Mouse (Mus musculus): ENCODE data around the gene Zfp445. TPM values are rescaled to one million over a fixed set of nuclear protein-coding genes. Genes with fewer than 3 reads are reported as not detected.

Gene Zfp445
- polyA plus RNA-seq, 1 experiment from 2014 or later, result 66.1 TPM

DNA sequence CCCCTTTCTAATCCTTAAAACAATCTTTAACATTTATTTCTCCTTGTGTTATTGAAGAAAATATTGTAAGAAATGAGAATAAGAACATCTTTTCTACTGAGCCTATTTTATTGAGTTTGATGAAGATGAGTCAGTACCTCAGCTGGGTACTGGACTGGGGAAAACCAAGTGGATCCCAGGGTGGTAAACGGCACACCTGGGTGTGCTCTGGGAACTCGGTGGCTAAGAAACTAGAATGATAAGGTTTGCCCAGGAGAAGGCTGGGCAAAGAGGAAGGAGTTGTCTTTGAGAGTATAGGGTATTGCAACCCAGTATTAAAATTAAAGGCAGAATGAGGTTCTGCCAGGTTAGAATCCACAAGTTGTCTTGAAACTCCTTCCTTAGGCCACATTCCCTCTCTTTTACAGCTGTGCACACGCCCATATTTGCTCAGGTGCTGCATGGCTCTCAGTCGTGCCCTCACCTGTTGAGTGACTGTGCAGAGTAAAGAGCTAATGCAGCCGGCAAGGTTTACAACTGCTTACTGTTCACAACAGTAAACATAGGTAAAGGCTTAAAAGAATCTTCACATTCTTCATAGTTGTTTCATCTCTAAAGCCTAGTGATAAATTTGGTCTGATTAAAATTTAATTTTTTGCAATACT is 42.3 kb downstream of the Zfp445 start:
- 85% methylated on average over 5 of the region's 5 CpGs for WGBS
- DNase-seq (ENCODE audit: low spot score), result no peak
- Histone ChIP-seq H3K36me3 (peaks cover 43% of the 10 kb centered on the region), H3K27me3 (ENCODE audit: insufficient read depth, poor library complexity, severe bottlenecking) (no peaks in the 10 kb centered on the region), H3K4me1 (replicated peaks) (no peaks in the 10 kb centered on the region), H3K9me3 (no peaks in the 10 kb centered on the region), H3K4me3 (no peak overlapping the region), H3K27ac (no peak overlapping the region)

DNA sequence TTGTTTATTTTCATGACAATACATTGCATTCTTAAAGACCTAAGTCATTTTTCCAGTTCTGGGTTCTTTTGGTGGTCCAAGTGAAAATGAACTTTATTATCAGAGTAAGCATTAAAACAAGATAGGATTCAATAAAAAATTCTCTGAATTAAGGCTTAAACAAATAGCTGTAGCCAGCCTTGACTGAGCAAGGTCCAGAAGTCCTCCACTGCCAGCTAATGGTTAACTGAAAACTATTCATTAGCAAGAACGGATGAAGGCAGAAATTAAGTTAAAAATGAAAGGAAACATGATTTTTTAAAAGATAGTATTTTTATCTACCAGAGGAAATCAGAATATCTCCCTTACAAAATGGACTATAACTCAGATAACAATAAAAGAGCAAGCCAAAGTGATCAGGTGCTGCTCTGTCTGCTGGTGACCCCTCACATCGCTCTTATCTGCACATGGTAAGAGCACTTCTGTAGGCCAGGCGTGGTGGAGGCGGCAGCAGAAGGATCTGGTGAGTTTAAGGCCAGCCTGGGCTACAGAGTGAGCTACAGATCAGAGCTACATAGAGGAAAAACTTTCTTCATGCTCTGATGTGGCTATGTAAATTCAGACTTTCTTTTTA is 50.5 kb downstream of the Zfp445 start:
- Histone ChIP-seq H3K9me3 (no peaks in the 10 kb centered on the region), H3K4me1 (replicated peaks) (no peaks in the 10 kb centered on the region), H3K27me3 (ENCODE audit: insufficient read depth, poor library complexity, severe bottlenecking) (no peaks in the 10 kb centered on the region), H3K4me3 (no peak overlapping the region), H3K36me3 (peaks cover 14% of the 10 kb centered on the region; the same call in 1 of the 2 replicates), H3K27ac (no peak overlapping the region)
- DNase-seq (ENCODE audit: low spot score), result no peak
- 88% methylated on average over 4 of the region's 4 CpGs for WGBS

DNA sequence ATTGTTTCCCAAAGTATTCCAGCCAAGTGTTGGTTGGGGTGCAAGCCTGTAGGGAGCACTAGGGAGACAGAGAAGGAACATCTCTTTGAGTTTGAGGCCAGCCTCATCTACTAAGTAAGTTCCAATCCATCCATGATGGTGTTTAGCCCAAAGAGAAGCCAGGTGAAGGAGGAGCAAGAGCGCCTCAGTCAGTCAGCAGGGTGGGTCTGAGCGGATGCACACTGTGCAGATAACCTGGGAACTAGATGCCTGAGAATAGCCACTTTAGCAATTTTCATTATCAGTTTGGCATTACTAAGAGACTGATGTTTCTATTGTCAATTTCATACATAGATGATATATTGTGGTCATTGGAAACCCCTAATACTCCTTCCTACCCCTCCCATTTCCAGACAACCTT is 51.0 kb downstream of the Zfp445 start:
- WGBS, result 98% methylated on average over 2 of the region's 2 CpGs
- H3K36me3 ChIP-seq, result 0 out of 2 replicates have a peak, but pooled peaks cover 11% of the 10 kb centered on the region
- no peaks in the 10 kb centered on the region for H3K9me3 ChIP-seq

DNA sequence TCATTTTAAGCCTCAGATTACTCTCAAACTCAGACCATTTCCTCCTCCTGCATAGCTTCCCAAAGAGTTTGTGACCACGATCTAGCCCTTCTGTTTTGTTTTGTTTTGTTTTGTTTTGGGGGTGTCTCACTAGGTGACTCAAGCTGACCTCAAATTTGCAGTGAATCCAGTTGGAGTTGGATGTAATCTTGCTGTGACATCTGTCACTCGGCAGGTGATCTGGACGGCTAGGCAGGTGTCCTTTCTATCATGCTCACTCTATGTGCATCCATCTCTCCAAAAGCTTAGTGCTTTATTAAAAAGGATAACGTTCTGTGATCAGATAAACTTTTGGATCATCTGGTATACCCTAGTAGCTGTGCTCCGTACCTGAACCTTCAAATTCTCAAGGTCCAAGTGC is 53.4 kb downstream of the Zfp445 start:
- no peak overlapping the region for H3K27ac ChIP-seq
- WGBS, result 88% methylated on average over 5 of the region's 5 CpGs

More for the DNA sequence above, 51.0 kb downstream of the Zfp445 start:
- no peak for DNase-seq (ENCODE audit: low spot score)
- Histone ChIP-seq H3K27me3 (ENCODE audit: insufficient read depth, poor library complexity, severe bottlenecking) (no peaks in the 10 kb centered on the region), H3K4me3 (no peak overlapping the region), H3K4me1 (replicated peaks) (no peaks in the 10 kb centered on the region), H3K27ac (no peak overlapping the region)

DNA sequence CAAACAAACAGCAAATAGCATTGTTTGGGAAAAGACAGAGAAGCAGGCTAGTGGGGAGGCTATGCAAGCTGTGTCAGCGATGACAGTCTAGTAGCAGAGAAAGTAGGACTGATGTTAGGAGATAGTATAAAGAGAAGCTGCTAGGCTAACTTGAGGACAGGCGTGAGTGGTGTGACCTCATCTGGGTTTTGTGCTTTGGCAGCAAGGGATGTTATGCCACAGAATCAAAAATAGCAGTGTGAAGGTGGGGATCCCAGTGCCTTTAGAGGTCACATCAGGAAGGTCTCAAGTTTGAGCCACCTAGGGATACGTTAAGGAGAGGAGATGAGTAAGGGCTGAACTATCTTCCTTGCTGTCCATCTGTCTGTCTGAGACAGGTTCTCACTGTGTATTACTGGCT is 55.6 kb downstream of the Zfp445 start:
- H3K4me1 ChIP-seq (replicated peaks), result peaks cover 11% of the 10 kb centered on the region
- H3K27ac ChIP-seq, result no peak overlapping the region
- 0 out of 2 replicates have a peak, but pooled peaks cover 8% of the 10 kb centered on the region for H3K36me3 ChIP-seq
- H3K9me3 ChIP-seq, result no peaks in the 10 kb centered on the region
- DNase-seq (ENCODE audit: low spot score), result no peak
- 88% methylated on average over 3 of the region's 3 CpGs for WGBS
- no peak overlapping the region for H3K4me3 ChIP-seq
- H3K27me3 ChIP-seq (ENCODE audit: insufficient read depth, poor library complexity, severe bottlenecking), result no peaks in the 10 kb centered on the region

More for the DNA sequence above, 53.4 kb downstream of the Zfp445 start:
- Histone ChIP-seq H3K36me3 (0 out of 2 replicates have a peak, but pooled peaks cover 11% of the 10 kb centered on the region), H3K9me3 (no peaks in the 10 kb centered on the region), H3K27me3 (ENCODE audit: insufficient read depth, poor library complexity, severe bottlenecking) (no peaks in the 10 kb centered on the region), H3K4me3 (no peak overlapping the region), H3K4me1 (replicated peaks) (no peaks in the 10 kb centered on the region)
- DNase-seq (ENCODE audit: low spot score), result no peak

DNA sequence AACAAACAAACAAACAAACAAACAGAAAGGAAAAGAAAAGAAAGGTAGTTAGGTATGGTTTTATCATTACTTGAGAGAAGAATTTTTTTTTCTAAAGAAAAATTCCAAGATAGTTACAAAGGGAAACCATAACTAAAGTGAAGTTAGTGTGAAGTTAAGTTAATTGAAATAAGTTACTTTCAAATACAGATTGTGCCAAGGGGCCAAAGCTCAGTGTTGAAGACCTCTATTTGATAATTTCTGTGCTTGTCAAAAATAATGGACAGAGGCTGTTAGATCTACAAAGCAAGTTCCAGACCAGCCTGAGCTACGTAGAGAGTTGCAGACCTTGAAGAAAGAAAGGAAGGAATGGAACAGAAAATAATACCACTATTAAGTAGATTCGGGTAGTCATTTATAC is 58.6 kb downstream of the Zfp445 start:
- H3K27me3 ChIP-seq (ENCODE audit: insufficient read depth, poor library complexity, severe bottlenecking), result no peaks in the 10 kb centered on the region
- no peak for DNase-seq (ENCODE audit: low spot score)
- 0 out of 2 replicates have a peak, but pooled peaks cover 5% of the 10 kb centered on the region for H3K36me3 ChIP-seq
- WGBS, result 90% methylated on average over 2 of the region's 2 CpGs
- H3K4me3 ChIP-seq, result no peak overlapping the region
- no peak overlapping the region for H3K27ac ChIP-seq
- H3K9me3 ChIP-seq, result no peaks in the 10 kb centered on the region
- H3K4me1 ChIP-seq (replicated peaks), result peaks cover 17% of the 10 kb centered on the region

DNA sequence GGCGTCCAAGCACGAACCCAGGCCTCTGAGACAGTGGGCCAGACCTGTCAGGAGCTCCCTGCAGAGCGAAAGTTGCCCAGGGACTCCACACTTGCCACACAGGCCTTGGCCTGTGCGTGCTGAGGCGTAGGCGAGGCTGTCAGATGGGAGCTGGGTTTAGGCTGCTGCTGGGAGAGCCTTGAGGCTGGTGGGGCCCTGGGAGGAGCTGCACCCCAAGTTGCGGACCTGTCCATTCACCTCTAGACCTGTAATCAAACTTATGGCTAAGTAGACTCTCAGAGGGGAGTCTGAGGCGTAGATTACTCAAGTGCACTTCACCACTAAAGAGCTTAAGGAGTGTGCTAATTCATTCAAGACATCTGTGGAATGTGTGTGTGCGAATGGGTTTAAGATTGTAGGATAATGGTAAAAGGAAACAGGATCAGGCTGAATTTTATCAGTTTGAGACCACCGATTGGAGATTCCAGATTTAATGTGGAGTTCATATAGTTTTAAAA is 59.9 kb downstream of the Zfp445 start:
- 18% methylated on average over 10 of the region's 10 CpGs for WGBS
- DNase-seq (ENCODE audit: low spot score), result no peak
- peak overlapping the region; percentile 90 for H3K27ac ChIP-seq

DNA sequence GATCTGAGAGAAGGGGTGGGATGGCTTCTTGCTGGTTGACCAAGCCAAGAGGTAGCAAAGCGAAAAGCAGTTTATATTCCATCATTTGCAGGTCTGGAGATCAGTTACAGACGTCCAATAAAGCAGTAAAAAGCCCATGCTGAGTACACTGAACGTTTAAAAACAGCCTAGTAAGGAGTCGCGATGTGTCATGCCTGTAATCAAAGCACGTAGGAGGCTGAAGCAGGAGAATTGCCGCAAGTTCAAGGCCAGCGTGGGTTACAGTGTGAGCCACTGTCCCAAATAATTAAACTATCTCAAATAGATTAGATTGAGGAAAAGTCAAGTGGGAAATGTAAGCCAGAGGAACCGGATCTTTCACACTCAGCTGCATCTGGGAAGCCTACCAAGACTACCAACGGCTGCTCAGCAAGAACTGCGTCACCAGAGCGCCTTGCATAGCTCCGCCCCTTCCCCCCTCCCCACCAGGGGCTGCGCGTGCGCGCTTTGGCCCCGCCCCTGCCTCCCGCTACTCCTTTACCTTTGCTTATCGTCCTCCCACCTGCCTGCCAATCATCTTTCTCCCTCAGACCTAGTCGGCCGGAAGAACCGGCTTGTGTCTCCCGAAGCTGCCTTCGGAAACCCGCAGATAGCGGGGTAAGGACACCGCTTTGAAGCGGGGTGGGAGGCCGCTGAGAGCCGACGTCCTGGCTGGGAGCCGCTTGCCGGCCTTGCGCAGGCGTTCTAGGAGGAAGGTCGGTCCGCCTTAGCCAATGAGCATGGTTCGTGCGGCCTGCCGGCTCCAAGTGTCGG is 60.6 kb downstream of the Zfp445 start, which contains the start of gene Tcaim:
Gene Tcaim, plus strand, starts transcription at position 487 of the 792 bp plus-strand sequence.
- H3K27me3 ChIP-seq (ENCODE audit: insufficient read depth, poor library complexity, severe bottlenecking), result no peaks in the 10 kb centered on the region
- H3K36me3 ChIP-seq, result no peaks in the 10 kb centered on the region
- 7% methylated on average over 42 of the region's 42 CpGs for WGBS
- H3K4me1 ChIP-seq (replicated peaks), result peaks cover 17% of the 10 kb centered on the region
- H3K9me3 ChIP-seq, result no peaks in the 10 kb centered on the region
- H3K4me3 ChIP-seq, result peak within 1 kb of the TSS; percentile 65
- H3K27ac ChIP-seq, result peak within 1 kb of the TSS; percentile 90
- peak; percentile 93 for DNase-seq (ENCODE audit: low spot score)

More for the DNA sequence above, 59.9 kb downstream of the Zfp445 start:
- peaks cover 17% of the 10 kb centered on the region for H3K4me1 ChIP-seq (replicated peaks)
- no peaks in the 10 kb centered on the region for H3K36me3 ChIP-seq
- H3K27me3 ChIP-seq (ENCODE audit: insufficient read depth, poor library complexity, severe bottlenecking), result no peaks in the 10 kb centered on the region
- peak overlapping the region; percentile 65 for H3K4me3 ChIP-seq
- no peaks in the 10 kb centered on the region for H3K9me3 ChIP-seq

Other genes starting within 250 kb of the Zfp445 start
- gene Topaz1, start 118.7 kb downstream of the Zfp445 start, polyA plus RNA-seq (2016; fragmentation: Nextera tagmentation; extraction: Ambion mirVana), result not detected in 2 replicates
- 5.3 and 5.7 TPM in 2 replicates for gene Tcaim, start 60.5 kb downstream of the Zfp445 start, polyA plus RNA-seq (2016; fragmentation: Nextera tagmentation; extraction: Ambion mirVana)
- gene Gm35549, start 22.0 kb downstream of the Zfp445 start, polyA plus RNA-seq (2016; fragmentation: Nextera tagmentation; extraction: Ambion mirVana), result 0.27 TPM in 1 of 2 replicates, not detected in the other
- 3.6 and 4.5 TPM in 2 replicates for gene Zkscan7, start 19.7 kb upstream of the Zfp445 start, polyA plus RNA-seq (2016; fragmentation: Nextera tagmentation; extraction: Ambion mirVana)
- gene Zfp105, start 57.1 kb upstream of the Zfp445 start, polyA plus RNA-seq (2016; fragmentation: Nextera tagmentation; extraction: Ambion mirVana), result 30.7 and 33.5 TPM in 2 replicates
- gene 1110059G10Rik, start 85.0 kb upstream of the Zfp445 start, polyA plus RNA-seq (2016; fragmentation: Nextera tagmentation; extraction: Ambion mirVana), result 22.7 and 25.0 TPM in 2 replicates
- 59.0 and 97.7 TPM in 2 replicates for gene Kif15, start 85.0 kb upstream of the Zfp445 start, polyA plus RNA-seq (2016; fragmentation: Nextera tagmentation; extraction: Ambion mirVana)
- 17.6 and 17.9 TPM in 2 replicates for gene Tmem42, start 155.3 kb upstream of the Zfp445 start, polyA plus RNA-seq (2016; fragmentation: Nextera tagmentation; extraction: Ambion mirVana)
- gene Tgm4, start 168.7 kb upstream of the Zfp445 start, polyA plus RNA-seq (2016; fragmentation: Nextera tagmentation; extraction: Ambion mirVana), result 0.42 and 0.48 TPM in 2 replicates
- 76.8 and 83.4 TPM in 2 replicates for gene Zdhhc3, start 247.2 kb upstream of the Zfp445 start, polyA plus RNA-seq (2016; fragmentation: Nextera tagmentation; extraction: Ambion mirVana)
- gene Exosc7, start 247.2 kb upstream of the Zfp445 start, polyA plus RNA-seq (2016; fragmentation: Nextera tagmentation; extraction: Ambion mirVana), result 122 and 146 TPM in 2 replicates

Measured in hindbrain, embryonic 10.5 days (tissue).